Mouse (Mus musculus) liver, postnatal 0 days (tissue): ENCODE results near the gene Nostrin.

ENCODE experiments used
- CTCF ChIP-seq: sonication (generic); IDR thresholded peaks from 2 replicates; pipeline ENCODE4 v1.5.1; 2016; ENCODE audit warnings: antibody characterized with exemption, low read depth
- EP300 ChIP-seq: IDR thresholded peaks from 2 replicates; pipeline ENCODE4 v1.6.1; 2016; ENCODE audit warnings: antibody characterized with exemption, low read depth, mild to moderate bottlenecking

DNA sequence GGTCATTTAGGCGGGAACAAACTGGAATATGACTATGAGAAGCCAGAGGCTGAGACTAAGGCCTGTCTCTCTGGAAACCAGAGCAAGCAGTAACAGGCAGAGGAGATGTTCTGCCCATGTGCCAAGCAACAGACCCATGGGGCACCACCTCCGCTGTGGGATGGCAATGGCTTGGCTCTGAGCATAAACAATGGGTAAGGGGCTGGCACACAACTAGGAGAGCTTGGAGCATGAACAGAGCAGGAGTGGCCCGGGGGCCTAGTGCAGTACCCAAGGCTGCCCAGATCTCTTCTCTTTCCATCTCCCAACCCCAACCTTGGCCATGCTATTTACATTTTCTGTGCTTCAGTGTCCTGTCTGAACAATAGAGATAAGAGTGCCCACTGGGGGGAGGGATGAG, 36.9 kb upstream of the Nostrin start:
- TF ChIP-seq EP300 (no peak), CTCF (no peak)
